Mouse (Mus musculus) layer of hippocampus, adult 2 months (tissue): ENCODE results near the gene Bzw2. TPM values are rescaled to one million over a fixed set of nuclear protein-coding genes. Genes with fewer than 3 reads are reported as not detected.

ENCODE experiments used
- DNase-seq, 2 experiments: peaks; one replicate each; pipeline ENCODE4 v3.0.0; 2022; ENCODE audit warnings: low spot score in 2 of 2
- H3K27ac ChIP-seq: fragments of 200-600 bp; 2 replicates; pipeline ENCODE4 v1.8.1; 2022
- H3K4me3 ChIP-seq: fragments of 200-600 bp; 2 replicates; pipeline ENCODE4 v1.8.1; 2022; ENCODE audit warnings: mild to moderate bottlenecking
- CTCF ChIP-seq: fragments of 200-600 bp; conservative IDR thresholded peaks from 2 replicates; pipeline ENCODE4 v1.8.1; 2022; ENCODE audit warnings: antibody characterized with exemption, mild to moderate bottlenecking, moderate library complexity
- total RNA-seq, 2 experiments: library from RNA; stranded (reverse); gene quantifications; 2 replicates each; pipeline ENCODE4 v1.2.3; 2021

The Bzw2 gene
- total RNA-seq, 2 experiments from 2014 or later: 57.4 to 62.5 TPM

DNA sequence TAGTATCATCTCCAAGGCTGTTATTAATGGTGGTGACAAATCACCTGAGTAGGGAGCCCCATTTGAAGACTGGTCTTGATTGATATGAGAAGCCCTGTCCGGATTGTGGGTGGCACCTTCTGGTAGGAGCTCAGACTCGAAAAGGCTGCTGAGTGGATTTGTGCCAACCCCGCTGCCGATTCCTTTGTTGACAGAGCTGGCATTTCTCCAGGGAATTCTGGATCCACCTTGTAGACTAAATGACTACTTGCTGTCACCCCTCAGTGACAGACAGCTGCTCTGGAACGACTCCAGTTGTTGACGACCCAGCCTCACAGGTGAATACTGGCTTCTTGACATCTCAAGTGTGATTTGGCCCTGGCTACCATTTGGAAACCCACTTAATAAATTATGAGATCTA, 68.7 kb downstream of the Bzw2 start:
- H3K4me3 ChIP-seq: no peak overlapping the region
- TF ChIP-seq CTCF: no peak
- no peak for DNase-seq

GRCm38 (mm10) chr12:36088804-36089203, 69.1 kb downstream of the Bzw2 start:
- H3K4me3 ChIP-seq: no peak overlapping the region
- H3K27ac ChIP-seq: no peak overlapping the region
- DNase-seq: no peak
- TF ChIP-seq CTCF: no peak

More for the DNA sequence above, 68.7 kb downstream of the Bzw2 start:
- no peak overlapping the region for H3K27ac ChIP-seq

DNA sequence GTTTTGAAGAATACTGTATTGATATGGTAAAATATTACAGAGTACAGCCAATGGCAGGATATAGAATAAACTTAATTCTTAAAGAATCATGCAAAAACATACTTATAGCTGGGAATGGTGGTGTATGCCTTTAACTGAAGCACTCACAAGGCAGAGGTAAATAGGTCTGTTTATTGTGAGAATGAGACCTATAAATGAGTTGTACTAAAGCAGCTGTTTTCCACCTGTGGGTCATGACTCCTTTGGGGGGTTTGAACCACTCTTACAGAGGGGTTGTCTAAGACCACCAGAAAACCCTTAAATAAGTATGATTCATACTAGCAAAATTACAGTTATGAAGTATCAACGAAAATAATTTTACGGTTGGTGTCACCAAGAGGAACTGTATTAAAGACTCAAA, 72.5 kb downstream of the Bzw2 start:
- no peak for TF ChIP-seq CTCF
- no peak for DNase-seq
- H3K27ac ChIP-seq: no peak overlapping the region

GRCm38 (mm10) chr12:36078101-36078899, 79.6 kb downstream of the Bzw2 start:
- no peak for TF ChIP-seq CTCF
- Histone ChIP-seq H3K27ac (no peak overlapping the region), H3K4me3 (no peak overlapping the region)
- no peak for DNase-seq

More for the DNA sequence above, 72.5 kb downstream of the Bzw2 start:
- H3K4me3 ChIP-seq: no peak overlapping the region

GRCm38 (mm10) chr12:36072860-36073259, 85.0 kb downstream of the Bzw2 start:
- no peak for DNase-seq
- Histone ChIP-seq H3K27ac (peak overlapping the region; percentile 64), H3K4me3 (no peak overlapping the region)
- TF ChIP-seq CTCF: no peak

DNA sequence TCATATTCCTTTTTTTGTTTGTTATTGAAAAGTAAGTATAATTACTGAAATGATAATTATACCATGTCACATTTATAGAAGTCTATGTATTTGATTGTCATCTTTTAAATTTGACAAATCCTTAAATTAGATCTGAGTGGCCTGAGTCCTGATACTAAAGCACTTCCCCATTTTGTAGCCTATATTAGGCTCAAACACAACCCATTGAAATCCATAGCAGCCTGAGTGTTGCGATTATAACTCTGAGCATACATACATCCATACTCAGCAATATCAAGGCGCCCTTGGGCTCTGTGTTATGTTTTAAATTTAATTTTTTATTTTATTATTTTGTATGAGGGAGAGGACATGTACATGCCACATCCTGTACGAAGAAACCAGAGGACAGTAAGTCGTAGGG, 87.6 kb downstream of the Bzw2 start:
- no peak overlapping the region for H3K4me3 ChIP-seq
- no peak for TF ChIP-seq CTCF
- H3K27ac ChIP-seq: peak overlapping the region; percentile 64
- DNase-seq: no peak

- TF ChIP-seq CTCF: no peak
- H3K4me3 ChIP-seq: no peak overlapping the region
- DNase-seq: no peak
- H3K27ac ChIP-seq: no peak overlapping the region
Observed at GRCm38 (mm10) chr12:36067538-36067937, 90.3 kb downstream of the Bzw2 start.

DNA sequence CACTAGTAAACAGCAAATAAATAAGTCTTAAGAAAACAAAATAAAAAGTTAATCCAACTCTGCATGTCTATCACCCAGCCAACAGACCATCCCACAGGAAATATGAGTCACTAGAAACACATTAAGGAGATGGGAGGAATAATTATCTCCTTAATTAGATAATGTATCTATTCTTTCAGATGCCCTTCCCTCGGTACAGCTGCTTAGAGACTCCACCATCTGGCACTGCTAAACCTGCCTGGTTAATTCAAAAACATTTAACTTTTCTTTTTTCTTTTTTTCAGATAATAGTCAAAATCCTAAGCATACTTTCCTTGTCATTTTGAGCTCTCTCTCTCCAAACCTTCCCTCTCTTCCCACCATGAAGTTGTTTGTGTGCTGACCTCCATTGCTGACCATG, 92.0 kb downstream of the Bzw2 start:
- DNase-seq: peak; percentile 44 to 50
- peak overlapping the region; percentile 65 for H3K27ac ChIP-seq
- H3K4me3 ChIP-seq: no peak overlapping the region
- TF ChIP-seq CTCF: no peak

GRCm38 (mm10) chr12:36057699-36058098, 100.2 kb downstream of the Bzw2 start:
- DNase-seq: no peak
- Histone ChIP-seq H3K4me3 (no peak overlapping the region), H3K27ac (no peak overlapping the region)
- TF ChIP-seq CTCF: no peak

DNA sequence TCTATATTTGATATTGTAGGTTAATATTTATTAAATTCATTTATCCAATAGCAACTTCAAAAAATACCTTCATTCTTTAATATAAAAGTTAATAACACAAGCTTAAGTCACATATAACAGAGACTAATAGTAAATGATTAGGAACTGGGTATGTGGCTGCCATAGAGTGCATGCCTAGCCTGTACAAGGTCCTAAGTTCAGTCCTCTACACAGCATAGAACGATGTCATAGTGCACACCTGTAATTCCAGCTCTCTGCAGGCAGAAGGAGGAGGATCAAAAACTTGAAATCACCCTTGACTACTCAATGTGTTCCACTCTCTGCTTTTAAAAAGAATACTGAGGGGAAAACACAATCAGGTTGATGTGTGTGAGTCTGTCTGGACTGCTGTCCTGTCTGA, 107.6 kb downstream of the Bzw2 start:
- H3K27ac ChIP-seq: no peak overlapping the region
- DNase-seq: no peak
- TF ChIP-seq CTCF: no peak
- H3K4me3 ChIP-seq: no peak overlapping the region

- H3K27ac ChIP-seq: no peak overlapping the region
- TF ChIP-seq CTCF: no peak
- DNase-seq: no peak
- no peak overlapping the region for H3K4me3 ChIP-seq
Observed at GRCm38 (mm10) chr12:36047593-36047992, 110.3 kb downstream of the Bzw2 start.

DNA sequence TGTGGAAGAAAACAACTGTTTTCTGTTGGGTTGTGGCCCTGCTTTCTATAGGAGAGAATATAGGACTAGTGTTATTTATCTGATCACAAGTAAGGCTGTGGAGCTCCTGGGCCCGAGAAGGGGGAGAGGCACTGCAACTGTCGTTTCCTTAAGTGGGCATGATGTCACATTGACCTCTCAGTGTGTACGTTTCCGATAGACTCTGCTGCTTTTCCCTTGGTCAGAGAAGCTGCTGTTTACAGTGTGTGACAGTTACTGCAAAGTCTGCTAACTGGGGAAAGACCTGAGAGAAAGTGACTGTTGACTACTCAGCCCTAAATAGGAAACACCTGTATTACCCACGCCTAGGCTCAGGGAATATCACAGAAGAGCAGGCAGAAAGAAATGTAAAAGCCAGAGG, 111.7 kb downstream of the Bzw2 start:
- H3K27ac ChIP-seq: no peak overlapping the region
- no peak overlapping the region for H3K4me3 ChIP-seq
- TF ChIP-seq CTCF: no peak
- DNase-seq: no peak

DNA sequence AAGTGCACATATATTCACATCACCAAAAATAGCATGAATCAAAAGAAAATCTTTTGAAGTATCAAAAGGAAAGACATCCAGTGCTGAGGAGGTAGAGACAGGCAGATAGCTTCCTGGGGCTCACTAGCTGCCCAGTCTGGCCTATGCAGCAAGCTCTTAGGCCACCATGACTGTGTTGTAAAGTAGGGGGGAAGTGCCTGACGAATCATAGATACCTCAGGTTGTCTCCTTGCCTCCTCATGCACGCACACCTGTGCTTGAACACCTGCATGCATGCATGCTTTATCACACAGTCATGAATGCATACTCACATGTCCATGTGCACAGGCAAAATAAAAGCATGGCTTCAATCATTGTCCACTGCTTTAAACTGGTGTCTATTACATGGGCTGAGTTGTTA, 113.2 kb downstream of the Bzw2 start:
- no peak overlapping the region for H3K27ac ChIP-seq
- no peak overlapping the region for H3K4me3 ChIP-seq
- TF ChIP-seq CTCF: no peak
- no peak for DNase-seq

- peak; percentile 88 to 93 for DNase-seq
- Histone ChIP-seq H3K27ac (peak within 1 kb of the TSS; percentile 99), H3K4me3 (peak within 1 kb of the TSS; percentile 94)
- TF ChIP-seq CTCF: peak; percentile 22
Observed at GRCm38 (mm10) chr12:36042348-36042778, 115.5 kb downstream of the Bzw2 start, which contains the start of gene Tspan13. Gene Tspan13 (minus strand): TSS chr12:36042500.

Other genes starting within 250 kb of the Bzw2 start
- gene Agr3, start 232.5 kb downstream of the Bzw2 start, total RNA-seq: not detected
- gene Agr2, start 165.2 kb downstream of the Bzw2 start, total RNA-seq: not detected
- gene Tspan13, start 115.6 kb downstream of the Bzw2 start, total RNA-seq: 100 to 1,000 TPM; 261 to 264 TPM
- 10 to 100 TPM; 55.5 to 60.2 TPM for gene Ankmy2, start 966 bp downstream of the Bzw2 start, total RNA-seq
- gene Lrrc72, start 95.3 kb upstream of the Bzw2 start, total RNA-seq: not detected
- gene Sostdc1, start 156.1 kb upstream of the Bzw2 start, total RNA-seq: 1 to 10 TPM; 2.5 to 5.1 TPM
- gene Ispd, start 223.4 kb upstream of the Bzw2 start, total RNA-seq: 10 to 100 TPM; 13.2 to 13.3 TPM
- gene D630036H23Rik, start 224.1 kb upstream of the Bzw2 start, total RNA-seq: 1 to 10 TPM; 2.2 to 2.5 TPM